Mouse (Mus musculus): ENCODE results near the gene Itih1.

GRCm38 (mm10) chr14:30923375-30924105, 19.5 kb downstream of the Itih1 start, which contains the start of gene Itih3:
- TF ChIP-seq CTCF (IDR thresholded peaks at IDR 0.05; ENCODE audit: extremely low read depth, insufficient read depth, insufficient read length, insufficient replicate concordance), result no peak
- no peak for TF ChIP-seq POLR2A (IDR thresholded peaks at IDR 0.05; ENCODE audit: low read depth, low read length)
